Mouse (Mus musculus) CH12.LX (cell line): ENCODE results near the gene Kif26b. TPM values are rescaled to one million over a fixed set of nuclear protein-coding genes. Genes with fewer than 3 reads are reported as not detected.
A peak's percentile ranks its signal among the peaks of the same experiment; 100 is the strongest.

ENCODE experiments used
- DNase-seq: peaks from one replicate; pipeline ENCODE4 v3.0.0-alpha.2; 2013; ENCODE audit errors: extremely low read depth
- H3K27ac ChIP-seq: 2 replicates; pipeline ENCODE4 v1.5.1; 2012; ENCODE audit warnings: low read depth, mild to moderate bottlenecking, control low read depth, moderate library complexity; ENCODE audit not compliant: insufficient read depth
- H3K27me3 ChIP-seq: replicated peaks from 2 replicates; pipeline ENCODE3; 2012; ENCODE audit warnings: inconsistent platforms
- H3K36me3 ChIP-seq, 2 experiments: replicated peaks in 1 of 2; 2 replicates each; pipeline versions ENCODE3 to v1.6.1; 2012; ENCODE audit warnings: inconsistent platforms in 1 of 2, low read length in 1 of 2, mild to moderate bottlenecking in 1 of 2, mixed read lengths in 1 of 2, moderate library complexity in 1 of 2; ENCODE audit not compliant: control insufficient read depth in 1 of 2, insufficient read depth in 1 of 2
- H3K4me1 ChIP-seq, 2 experiments: 2 replicates each; pipeline ENCODE4 v1.6.1; 2012; ENCODE audit warnings: inconsistent platforms in 1 of 2, moderate library complexity in 1 of 2; ENCODE audit not compliant: insufficient read depth in 2 of 2, control insufficient read depth in 1 of 2
- H3K4me2 ChIP-seq: 2 replicates; pipeline ENCODE4 v1.6.1; 2012; ENCODE audit warnings: low read depth, mild to moderate bottlenecking, control low read depth; ENCODE audit not compliant: poor library complexity, insufficient read depth, severe bottlenecking
- H3K4me3 ChIP-seq, 3 experiments: fragments of 150-350 bp in 1 of 3; sonication (generic) in 1 of 3; replicated peaks in 1 of 3; 2 replicates each; pipeline versions ENCODE3 to v1.5.1; 2011 to 2012; ENCODE audit warnings: low read depth in 2 of 3, low read length in 2 of 3, mild to moderate bottlenecking in 2 of 3, moderate library complexity in 2 of 3, control low read depth in 1 of 3, improper control_type of control experiment in 1 of 3, inconsistent platforms in 1 of 3, mixed read lengths in 1 of 3; ENCODE audit not compliant: poor library complexity in 1 of 3
- H3K79me2 ChIP-seq: replicated peaks from 2 replicates; pipeline ENCODE4 v1.6.1; 2012; ENCODE audit warnings: mild to moderate bottlenecking, moderate library complexity; ENCODE audit not compliant: control insufficient read depth, poor library complexity, insufficient read depth, severe bottlenecking; ENCODE audit errors: extremely low read depth
- H3K9ac ChIP-seq: 2 replicates; pipeline ENCODE4 v1.6.1; 2012; ENCODE audit warnings: low read depth, mild to moderate bottlenecking, control low read depth, moderate library complexity; ENCODE audit not compliant: insufficient read depth
- H3K9me3 ChIP-seq: replicated peaks from 2 replicates; pipeline ENCODE3; 2012; ENCODE audit warnings: low read length, inconsistent platforms, mixed read lengths
- BHLHE40 ChIP-seq: IDR thresholded peaks from 2 replicates; pipeline ENCODE4 v1.6.1; 2011; ENCODE audit warnings: mild to moderate bottlenecking, low read depth, low read length, improper control_type of control experiment
- CHD2 ChIP-seq: IDR thresholded peaks from 2 replicates; pipeline ENCODE4 v1.6.1; 2011; ENCODE audit warnings: low read length, improper control_type of control experiment
- CTCF ChIP-seq, 2 experiments: IDR thresholded peaks in 1 of 2; conservative IDR thresholded peaks in 1 of 2; 2 replicates each; pipeline ENCODE4 v1.5.1; 2011 to 2012; ENCODE audit warnings: low read depth in 2 of 2, low read length in 2 of 2, improper control_type of control experiment in 1 of 2, inconsistent platforms in 1 of 2, mild to moderate bottlenecking in 1 of 2, moderate library complexity in 1 of 2
- E2F4 ChIP-seq: IDR thresholded peaks from 2 replicates; pipeline ENCODE4 v1.6.1; 2011; ENCODE audit warnings: low read depth, low read length, improper control_type of control experiment; ENCODE audit not compliant: insufficient replicate concordance
- EP300 ChIP-seq: IDR thresholded peaks from 2 replicates; pipeline ENCODE4 v1.6.1; 2011; ENCODE audit warnings: low read length, improper control_type of control experiment
- ETS1 ChIP-seq: conservative IDR thresholded peaks from 2 replicates; pipeline ENCODE4 v1.6.1; 2012; ENCODE audit warnings: low read depth, mild to moderate bottlenecking, inconsistent platforms, low read length, improper control_type of control experiment, moderate library complexity
- GABPA ChIP-seq: IDR thresholded peaks from 2 replicates; pipeline ENCODE4 v1.6.1; 2012; ENCODE audit warnings: low read depth, low read length, improper control_type of control experiment, inconsistent platforms; ENCODE audit not compliant: insufficient replicate concordance
- IRF4 ChIP-seq: IDR thresholded peaks from 2 replicates; pipeline ENCODE4 v1.6.1; 2014; ENCODE audit warnings: low read depth, mild to moderate bottlenecking, inconsistent platforms, low read length, improper control_type of control experiment
- JUN ChIP-seq: IDR thresholded peaks from 2 replicates; pipeline ENCODE4 v1.6.1; 2011; ENCODE audit warnings: low read depth, mild to moderate bottlenecking, low read length, improper control_type of control experiment, moderate library complexity; ENCODE audit not compliant: insufficient read depth
- KAT2A ChIP-seq: IDR thresholded peaks from 2 replicates; pipeline ENCODE4 v1.6.1; 2012; ENCODE audit warnings: low read length, improper control_type of control experiment, inconsistent platforms; ENCODE audit not compliant: insufficient replicate concordance
- MAX ChIP-seq: IDR thresholded peaks from 2 replicates; pipeline ENCODE4 v1.6.1; 2011; ENCODE audit warnings: low read length, improper control_type of control experiment
- MEF2A ChIP-seq: IDR thresholded peaks from 2 replicates; pipeline ENCODE4 v1.6.1; 2014; ENCODE audit warnings: low read depth, mild to moderate bottlenecking, inconsistent platforms, low read length, improper control_type of control experiment, borderline replicate concordance
- MXI1 ChIP-seq: IDR thresholded peaks from 2 replicates; pipeline ENCODE4 v1.6.1; 2011; ENCODE audit warnings: mild to moderate bottlenecking, low read depth, low read length, improper control_type of control experiment
- NRF1 ChIP-seq: IDR thresholded peaks from 2 replicates; pipeline ENCODE4 v1.6.1; 2014; ENCODE audit warnings: low read depth, mild to moderate bottlenecking, inconsistent platforms, low read length, improper control_type of control experiment, moderate library complexity
- PAX5 ChIP-seq: IDR thresholded peaks from 2 replicates; pipeline ENCODE4 v1.6.1; 2012; ENCODE audit warnings: low read length, inconsistent platforms, mixed read lengths
- POLR2AphosphoS2 ChIP-seq: IDR thresholded peaks from 2 replicates; pipeline ENCODE4 v1.6.1; 2011; ENCODE audit warnings: low read depth, low read length, improper control_type of control experiment
- RAD21 ChIP-seq: IDR thresholded peaks from 2 replicates; pipeline ENCODE4 v1.6.1; 2011; ENCODE audit warnings: low read depth, mild to moderate bottlenecking, low read length, improper control_type of control experiment, moderate library complexity
- RCOR1 ChIP-seq: conservative IDR thresholded peaks from 2 replicates; pipeline ENCODE4 v1.6.1; 2012; ENCODE audit warnings: low read depth, mild to moderate bottlenecking, inconsistent platforms, low read length, improper control_type of control experiment
- TBP ChIP-seq: conservative IDR thresholded peaks from 2 replicates; pipeline ENCODE4 v1.6.1; 2011; ENCODE audit warnings: low read depth, low read length, improper control_type of control experiment
- UBTF ChIP-seq: IDR thresholded peaks from 2 replicates; pipeline ENCODE4 v1.6.1; 2012; ENCODE audit warnings: low read depth, mild to moderate bottlenecking, inconsistent platforms, low read length, improper control_type of control experiment, moderate library complexity
- USF1 ChIP-seq: IDR thresholded peaks from 2 replicates; pipeline ENCODE4 v1.6.1; 2014; ENCODE audit warnings: low read depth, mild to moderate bottlenecking, inconsistent platforms, low read length, improper control_type of control experiment
- USF2 ChIP-seq: conservative IDR thresholded peaks from 2 replicates; pipeline ENCODE4 v1.6.1; 2011; ENCODE audit warnings: low read depth, low read length, improper control_type of control experiment
- ZC3H11A ChIP-seq: IDR thresholded peaks from 2 replicates; pipeline ENCODE4 v1.6.1; 2012; ENCODE audit warnings: low read depth, mild to moderate bottlenecking, inconsistent platforms, low read length, improper control_type of control experiment
- ZMIZ1 ChIP-seq: IDR thresholded peaks from 2 replicates; pipeline ENCODE4 v1.6.1; 2012; ENCODE audit warnings: low read depth, mild to moderate bottlenecking, inconsistent platforms, low read length, improper control_type of control experiment
- dilution Hi-C: fragments of 300-500 bp; cut with MboI; formaldehyde crosslinking; loops from 2 replicates; pipeline ENCODE4 v1.14.3; 2020; ENCODE audit warnings: low sequenced_read_pairs; ENCODE audit not compliant: extremely low pct_unique_long_range_greater_than_20kb, extremely low pct_ligation_motif_present
- in situ Hi-C: fragments of 300-500 bp; cut with MboI; formaldehyde crosslinking; loops from 3 replicates; pipeline ENCODE4 v1.14.3; 2019; ENCODE audit warnings: low sequenced_read_pairs, low pct_ligation_motif_present, low pct_unique_long_range_greater_than_20kb, mixed read lengths
- polyA plus RNA-seq: library from polyadenylated mRNA; unstranded; fragments of >175 nt; gene quantifications from 2 replicates; pipeline ENCODE4 v1.2.1, GENCODE M21; 2012; ENCODE audit warnings: low read depth; ENCODE audit not compliant: insufficient read length
- total RNA-seq, 2 experiments: library from RNA; depleted of rRNA; stranded (reverse); fragments of 300-350 nt in 1 of 2; fragments of >200 nt in 1 of 2; gene quantifications; 2 replicates each; pipeline ENCODE4 v1.2.3; 2012 to 2014

Kif26b gene
- total and polyA plus RNA-seq, 3 experiments: 0.09 TPM; not detected in 2

DNA sequence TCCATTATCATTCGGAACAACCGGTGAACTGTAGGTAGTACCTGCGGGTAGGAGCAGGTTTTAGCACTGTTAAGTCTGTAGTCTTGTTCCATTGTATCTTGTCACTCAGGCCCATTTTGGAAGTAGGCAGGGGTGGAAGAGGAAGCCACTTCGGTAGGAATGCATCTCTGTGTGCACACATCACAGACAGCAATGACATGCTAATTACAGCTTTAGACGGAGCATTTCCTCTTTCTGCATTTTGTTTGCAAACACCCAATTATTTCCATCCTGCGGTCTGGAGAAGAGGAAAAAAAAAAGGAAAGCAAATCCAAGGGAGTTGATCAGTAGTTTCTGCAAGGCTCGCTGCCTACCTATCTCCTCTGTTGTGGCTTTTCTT, 219.3 kb downstream of the Kif26b start:
- no peaks in the 10 kb centered on the region for H3K36me3 ChIP-seq
- TF ChIP-seq BHLHE40: no peak
- TF ChIP-seq GABPA: no peak
- TF ChIP-seq NRF1: no peak
- TF ChIP-seq UBTF: no peak
- no peak for TF ChIP-seq E2F4
- TF ChIP-seq ETS1: no peak
- TF ChIP-seq POLR2AphosphoS2: no peak
- no peak for TF ChIP-seq MEF2A
- TF ChIP-seq MAX: no peak
- no peak for TF ChIP-seq CHD2
- no peak overlapping the region for H3K9ac ChIP-seq
- no peaks in the 10 kb centered on the region for H3K79me2 ChIP-seq
- no peak overlapping the region for H3K4me3 ChIP-seq
- peaks cover 4% of the 10 kb centered on the region for H3K9me3 ChIP-seq
- no peaks in the 10 kb centered on the region for H3K27me3 ChIP-seq
- in situ Hi-C loops: no loop called here
- no peaks in the 10 kb centered on the region for H3K4me1 ChIP-seq
- no peak overlapping the region for H3K4me2 ChIP-seq
- dilution Hi-C loops: no loop called here
- no peak for DNase-seq
- no peak overlapping the region for H3K27ac ChIP-seq

DNA sequence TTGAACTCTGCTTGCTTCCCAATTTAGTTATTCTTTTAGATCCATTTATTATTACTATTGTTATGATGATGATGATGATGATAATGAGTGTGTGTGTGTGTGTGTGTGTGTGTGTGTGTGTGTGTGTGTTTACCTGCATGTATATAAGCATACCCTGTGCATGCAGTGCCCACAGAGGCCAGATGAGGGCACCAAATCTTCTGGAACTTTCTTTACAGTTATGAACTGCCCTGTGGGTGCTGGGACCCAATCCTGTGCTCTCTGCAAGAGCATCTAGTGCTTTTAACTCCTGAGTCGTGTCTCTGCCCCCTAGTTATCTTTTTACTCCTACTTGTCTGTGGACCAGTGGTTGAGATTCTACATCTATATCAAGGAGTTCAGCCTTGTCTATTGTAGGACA, 219.7 kb downstream of the Kif26b start:
- no peaks in the 10 kb centered on the region for H3K79me2 ChIP-seq
- H3K27me3 ChIP-seq: no peaks in the 10 kb centered on the region
- H3K9ac ChIP-seq: no peak overlapping the region
- dilution Hi-C loops: no loop called here
- in situ Hi-C loops: no loop called here
- H3K4me3 ChIP-seq: no peak overlapping the region
- peaks cover 4% of the 10 kb centered on the region for H3K9me3 ChIP-seq
- H3K4me2 ChIP-seq: no peak overlapping the region
- no peaks in the 10 kb centered on the region for H3K36me3 ChIP-seq
- no peak overlapping the region for H3K27ac ChIP-seq
- no peak for DNase-seq
- TF ChIP-seq CTCF (conservative IDR thresholded peaks at IDR 0.05 in 1 of 2, IDR thresholded peaks at IDR 0.05 in 1 of 2; ENCODE audit: low read depth in 2 of 2, low read length in 2 of 2) (0 out of 4 replicates have a peak, but pooled peaks of 1 of the 2 experiments have one; percentile 21), RAD21 (peak; percentile 1), JUN (no peak)
- no peaks in the 10 kb centered on the region for H3K4me1 ChIP-seq

DNA sequence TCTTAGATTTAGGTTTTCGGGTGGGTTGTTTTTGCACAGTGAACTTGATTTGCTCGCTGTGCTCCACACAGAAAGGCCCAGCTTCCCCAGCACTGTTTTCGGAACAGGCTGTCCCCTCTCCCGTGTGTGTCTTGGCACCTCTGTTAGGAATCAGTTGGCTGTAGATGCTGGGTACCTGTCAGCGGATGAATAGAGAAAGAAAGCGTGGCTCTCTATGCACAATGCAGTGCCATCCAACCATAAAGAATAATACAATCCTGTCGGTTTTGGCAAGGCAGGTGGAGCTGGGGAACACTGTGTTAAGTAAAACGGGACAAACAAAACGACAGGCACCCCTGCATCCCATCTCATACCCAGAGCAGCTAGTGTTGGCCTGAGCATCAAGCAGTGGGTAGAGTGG, 220.9 kb downstream of the Kif26b start:
- no peaks in the 10 kb centered on the region for H3K4me1 ChIP-seq
- H3K4me3 ChIP-seq: no peak overlapping the region
- no peaks in the 10 kb centered on the region for H3K36me3 ChIP-seq
- no peak overlapping the region for H3K4me2 ChIP-seq
- in situ Hi-C loops: no loop called here
- no peak overlapping the region for H3K27ac ChIP-seq
- DNase-seq: no peak
- no peak overlapping the region for H3K9ac ChIP-seq
- H3K27me3 ChIP-seq: no peaks in the 10 kb centered on the region
- H3K9me3 ChIP-seq: peaks cover 4% of the 10 kb centered on the region
- dilution Hi-C loops: no loop called here
- no peak for TF ChIP-seq BHLHE40
- TF ChIP-seq KAT2A: no peak
- TF ChIP-seq USF2: no peak
- no peak for TF ChIP-seq ZC3H11A
- TF ChIP-seq ZMIZ1: no peak
- no peak for TF ChIP-seq TBP
- TF ChIP-seq RAD21: no peak
- no peak for TF ChIP-seq MXI1
- no peak for TF ChIP-seq RCOR1
- no peak for TF ChIP-seq PAX5
- no peak for TF ChIP-seq USF1
- no peak for TF ChIP-seq UBTF
- no peak for TF ChIP-seq JUN
- TF ChIP-seq EP300: no peak
- TF ChIP-seq MEF2A: no peak
- TF ChIP-seq IRF4: no peak
- no peaks in the 10 kb centered on the region for H3K79me2 ChIP-seq
